Mouse (Mus musculus) myocyte (in vitro differentiated cells): ENCODE measurements around the gene Igsf9b. TPM values are rescaled to one million over a fixed set of nuclear protein-coding genes. Genes with fewer than 3 reads are reported as not detected.

ENCODE experiments used
- H3K27me3 ChIP-seq: one replicate; pipeline ENCODE4 v1.6.1; 2011; ENCODE audit not compliant: control insufficient read depth, insufficient read depth, insufficient read length
- H3K36me3 ChIP-seq: one replicate; pipeline ENCODE4 v1.6.1; 2011; ENCODE audit not compliant: control insufficient read depth, insufficient read depth
- H3K4me2 ChIP-seq: one replicate; pipeline ENCODE4 v1.6.1; 2011; ENCODE audit warnings: low read depth, control low read depth
- H3K4me3 ChIP-seq: one replicate; pipeline ENCODE4 v1.5.1; 2011; ENCODE audit warnings: mild to moderate bottlenecking, control low read depth, moderate library complexity
- H3K79me2 ChIP-seq: one replicate; pipeline ENCODE4 v1.6.1; 2011; ENCODE audit not compliant: control insufficient read depth, insufficient read depth
- H3ac ChIP-seq: one replicate; pipeline ENCODE4 v1.6.1; 2011; ENCODE audit not compliant: control insufficient read depth, insufficient read length
- CEBPB ChIP-seq: IDR thresholded peaks from 2 replicates; pipeline ENCODE4 v1.6.1; 2011; ENCODE audit warnings: mild to moderate bottlenecking, moderate library complexity; ENCODE audit not compliant: poor library complexity, insufficient read depth, severe bottlenecking
- E2F4 ChIP-seq: IDR thresholded peaks from one replicate; pipeline ENCODE4 v1.6.1; 2011; ENCODE audit warnings: mild to moderate bottlenecking, control low read depth, moderate library complexity; ENCODE audit not compliant: insufficient read depth
- MAX ChIP-seq: IDR thresholded peaks from one replicate; pipeline ENCODE4 v1.6.1; 2011; ENCODE audit warnings: low read depth, mild to moderate bottlenecking, control low read depth
- MYOD1 ChIP-seq, 3 experiments: IDR thresholded peaks; one replicate each; pipeline ENCODE4 v1.6.1; 2011; ENCODE audit warnings: control low read depth in 2 of 3, low read depth in 2 of 3, mild to moderate bottlenecking in 2 of 3, moderate library complexity in 1 of 3; ENCODE audit not compliant: insufficient read length in 2 of 3, control insufficient read depth in 1 of 3
- MYOG ChIP-seq, 3 experiments: IDR thresholded peaks; one replicate each; pipeline ENCODE4 v1.6.1; 2011; ENCODE audit warnings: control low read depth in 2 of 3, low read depth in 2 of 3, mild to moderate bottlenecking in 2 of 3; ENCODE audit not compliant: insufficient read length in 2 of 3, control insufficient read depth in 1 of 3, insufficient read depth in 1 of 3
- POLR2A ChIP-seq: IDR thresholded peaks from one replicate; pipeline ENCODE4 v1.6.1; 2011; ENCODE audit warnings: low read depth, mild to moderate bottlenecking, control low read depth, moderate library complexity; ENCODE audit not compliant: insufficient read length
- POLR2AphosphoS2 ChIP-seq: IDR thresholded peaks from one replicate; pipeline ENCODE4 v1.6.1; 2011; ENCODE audit warnings: low read depth, control low read depth; ENCODE audit not compliant: insufficient read length
- REST ChIP-seq: IDR thresholded peaks from one replicate; pipeline ENCODE4 v1.6.1; 2011; ENCODE audit warnings: mild to moderate bottlenecking, control low read depth, moderate library complexity; ENCODE audit not compliant: insufficient read depth, insufficient read length
- SRF ChIP-seq: IDR thresholded peaks from one replicate; pipeline ENCODE4 v1.6.1; 2011; ENCODE audit warnings: low read depth; ENCODE audit not compliant: control insufficient read depth, insufficient read length
- TCF12 ChIP-seq: IDR thresholded peaks from one replicate; pipeline ENCODE4 v1.6.1; 2011; ENCODE audit warnings: mild to moderate bottlenecking, control low read depth; ENCODE audit not compliant: poor library complexity, insufficient read depth, severe bottlenecking
- TCF3 ChIP-seq: IDR thresholded peaks from one replicate; pipeline ENCODE4 v1.6.1; 2011; ENCODE audit warnings: low read depth, control low read depth; ENCODE audit not compliant: insufficient read length
- USF1 ChIP-seq: IDR thresholded peaks from one replicate; pipeline ENCODE4 v1.6.1; 2011; ENCODE audit warnings: low read depth, mild to moderate bottlenecking, control low read depth, moderate library complexity
- polyA plus RNA-seq: library from polyadenylated mRNA; unstranded; fragments of >200 nt; fragmentation: generic; extraction: Trizol; gene quantifications from one replicate; pipeline ENCODE4 v1.2.1, GENCODE M21; 2012; ENCODE audit warnings: missing spikeins

The Igsf9b gene
- polyA plus RNA-seq, 1 experiment: 0.04 TPM

DNA sequence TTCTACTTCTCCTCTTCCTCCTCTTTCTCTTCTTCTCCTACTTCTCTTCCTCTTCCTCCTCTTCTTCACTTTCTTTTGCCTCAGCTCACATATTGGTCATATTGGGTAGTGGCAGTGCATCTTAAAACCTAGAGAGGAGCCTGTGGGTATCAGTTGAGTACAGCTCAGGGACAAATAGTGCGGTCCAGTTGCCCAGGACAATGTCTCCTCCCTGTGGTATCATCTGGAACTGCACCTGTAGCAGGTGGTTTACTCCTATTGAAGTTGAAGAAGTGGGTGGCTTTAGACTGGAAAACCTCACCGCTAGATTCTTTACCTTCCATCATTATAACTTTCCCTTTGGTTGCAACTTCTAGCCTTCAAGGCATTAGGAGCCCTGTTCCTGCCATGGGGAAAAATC is 26.9 kb downstream of the Igsf9b start:
- no peaks in the 10 kb centered on the region for H3K36me3 ChIP-seq
- H3K27me3 ChIP-seq: no peaks in the 10 kb centered on the region
- H3K4me2 ChIP-seq: no peak overlapping the region
- H3K4me3 ChIP-seq: no peak overlapping the region
- no peaks in the 10 kb centered on the region for H3K79me2 ChIP-seq
- no peak overlapping the region for H3ac ChIP-seq
- TF ChIP-seq TCF3 (no peak), MYOD1 (IDR thresholded peaks at IDR 0.05; ENCODE audit: control insufficient read depth in 1 of 3, insufficient read length in 2 of 3, low read depth in 2 of 3) (no peak), REST (no peak), MYOG (IDR thresholded peaks at IDR 0.05; ENCODE audit: control insufficient read depth in 1 of 3, insufficient read depth in 1 of 3, insufficient read length in 2 of 3, low read depth in 2 of 3) (no peak)

DNA sequence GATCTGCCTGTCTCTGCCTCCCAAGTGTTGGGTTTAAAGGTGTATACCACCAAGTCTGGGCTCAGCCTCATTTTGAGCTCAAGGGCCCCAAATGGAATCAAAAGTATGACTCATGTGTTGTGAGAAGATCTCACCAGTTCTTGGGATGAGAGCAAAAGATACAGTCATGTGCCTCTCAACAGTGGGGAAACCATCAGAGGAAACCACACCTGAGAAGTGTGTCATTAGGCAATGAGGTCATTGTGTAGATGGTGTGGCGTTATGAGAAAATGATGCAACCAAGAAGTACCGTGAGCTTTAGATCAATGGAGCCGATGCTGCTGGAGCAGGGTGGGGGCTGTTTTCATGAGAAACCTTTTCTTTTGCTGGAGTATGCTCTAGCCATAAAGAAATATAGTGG is 28.6 kb downstream of the Igsf9b start:
- H3K36me3 ChIP-seq: no peaks in the 10 kb centered on the region
- TF ChIP-seq E2F4: no peak
- no peak for TF ChIP-seq POLR2A
- TF ChIP-seq SRF: no peak
- no peak for TF ChIP-seq TCF3
- no peak for TF ChIP-seq MYOG (IDR thresholded peaks at IDR 0.05; ENCODE audit: control insufficient read depth in 1 of 3, insufficient read depth in 1 of 3, insufficient read length in 2 of 3, low read depth in 2 of 3)
- no peak for TF ChIP-seq POLR2AphosphoS2
- no peak for TF ChIP-seq MYOD1 (IDR thresholded peaks at IDR 0.05; ENCODE audit: control insufficient read depth in 1 of 3, insufficient read length in 2 of 3, low read depth in 2 of 3)
- no peak for TF ChIP-seq TCF12
- TF ChIP-seq USF1: no peak
- TF ChIP-seq MAX: no peak
- no peak for TF ChIP-seq REST
- no peak for TF ChIP-seq CEBPB
- H3K79me2 ChIP-seq: no peaks in the 10 kb centered on the region
- no peak overlapping the region for H3K4me3 ChIP-seq
- H3K4me2 ChIP-seq: no peak overlapping the region
- no peak overlapping the region for H3ac ChIP-seq
- H3K27me3 ChIP-seq: no peaks in the 10 kb centered on the region

DNA sequence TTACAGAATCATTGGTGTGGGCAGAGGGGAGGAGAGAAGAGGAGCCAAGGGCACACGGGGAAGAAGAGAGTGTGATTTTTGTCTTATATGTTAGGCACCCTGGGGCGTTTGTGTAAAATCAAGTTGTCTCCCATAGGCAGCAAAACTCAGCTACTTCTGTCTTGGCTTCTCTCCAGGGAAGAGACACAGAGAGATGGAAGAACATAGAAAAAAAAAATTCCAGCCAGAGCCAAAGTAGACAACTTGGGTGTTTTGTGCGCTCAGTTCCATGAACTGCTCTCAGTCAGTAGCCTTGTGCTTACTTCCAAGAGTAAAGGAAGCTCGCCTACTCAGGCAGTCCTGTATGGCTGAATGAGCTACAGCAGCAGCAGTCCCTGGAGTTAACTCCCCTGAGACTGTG is 31.4 kb downstream of the Igsf9b start:
- TF ChIP-seq E2F4: no peak
- TF ChIP-seq MYOD1 (IDR thresholded peaks at IDR 0.05; ENCODE audit: control insufficient read depth in 1 of 3, insufficient read length in 2 of 3, low read depth in 2 of 3): no peak
- no peak for TF ChIP-seq TCF12
- TF ChIP-seq POLR2A: no peak
- no peak for TF ChIP-seq CEBPB
- no peak for TF ChIP-seq SRF
- no peak for TF ChIP-seq MYOG (IDR thresholded peaks at IDR 0.05; ENCODE audit: control insufficient read depth in 1 of 3, insufficient read depth in 1 of 3, insufficient read length in 2 of 3, low read depth in 2 of 3)
- TF ChIP-seq POLR2AphosphoS2: no peak
- no peak for TF ChIP-seq MAX
- no peak overlapping the region for H3K4me2 ChIP-seq
- no peaks in the 10 kb centered on the region for H3K79me2 ChIP-seq
- H3ac ChIP-seq: no peak overlapping the region
- no peak overlapping the region for H3K4me3 ChIP-seq
- H3K36me3 ChIP-seq: no peaks in the 10 kb centered on the region
- no peaks in the 10 kb centered on the region for H3K27me3 ChIP-seq

DNA sequence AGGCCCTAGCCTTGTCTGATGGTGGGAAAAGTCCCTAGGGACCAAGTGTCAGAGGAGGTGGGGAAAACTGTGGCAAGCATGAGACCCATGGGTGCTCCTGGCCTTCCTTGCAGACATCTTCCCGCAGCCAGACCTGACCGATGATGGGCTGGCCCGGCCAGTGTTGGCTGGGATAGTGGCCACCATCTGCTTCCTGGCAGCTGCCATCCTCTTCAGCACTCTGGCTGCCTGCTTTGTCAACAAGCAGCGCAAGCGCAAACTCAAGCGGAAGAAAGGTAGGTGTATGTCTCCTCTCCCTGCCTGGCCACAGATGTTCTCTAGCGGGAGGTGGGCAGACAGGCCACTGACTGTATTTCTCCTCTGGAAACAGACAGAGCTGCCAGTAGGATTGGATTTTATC is 32.5 kb downstream of the Igsf9b start:
- no peak overlapping the region for H3K4me3 ChIP-seq
- H3K79me2 ChIP-seq: no peaks in the 10 kb centered on the region
- TF ChIP-seq TCF12: no peak
- no peak for TF ChIP-seq POLR2A
- TF ChIP-seq TCF3: no peak
- TF ChIP-seq E2F4: no peak
- no peak for TF ChIP-seq SRF
- no peak for TF ChIP-seq MYOD1 (IDR thresholded peaks at IDR 0.05; ENCODE audit: control insufficient read depth in 1 of 3, insufficient read length in 2 of 3, low read depth in 2 of 3)
- TF ChIP-seq REST: no peak
- TF ChIP-seq CEBPB: no peak
- TF ChIP-seq MYOG (IDR thresholded peaks at IDR 0.05; ENCODE audit: control insufficient read depth in 1 of 3, insufficient read depth in 1 of 3, insufficient read length in 2 of 3, low read depth in 2 of 3): no peak
- no peak for TF ChIP-seq MAX
- TF ChIP-seq POLR2AphosphoS2: no peak
- TF ChIP-seq USF1: no peak
- H3K4me2 ChIP-seq: no peak overlapping the region
- H3K27me3 ChIP-seq: no peaks in the 10 kb centered on the region
- no peaks in the 10 kb centered on the region for H3K36me3 ChIP-seq
- no peak overlapping the region for H3ac ChIP-seq

DNA sequence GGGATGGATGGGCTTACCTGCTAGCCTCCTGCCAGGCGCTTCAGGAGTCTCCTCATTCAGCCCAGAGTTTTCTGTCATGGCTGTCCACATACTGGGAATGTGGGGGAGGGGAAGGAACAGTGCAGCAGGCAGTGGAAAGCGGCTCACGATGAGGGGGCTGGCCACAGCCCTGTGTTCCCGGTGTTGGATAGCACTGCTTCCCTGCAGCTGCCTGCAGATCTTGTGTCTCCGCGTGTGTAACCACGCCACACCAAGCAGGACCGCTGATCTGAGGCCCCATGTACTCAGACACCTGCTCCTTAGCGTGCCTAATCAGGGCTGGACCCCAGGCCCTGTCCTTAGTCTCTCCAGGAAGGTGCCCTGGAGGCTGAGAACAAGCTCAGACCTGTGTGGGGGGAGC is 35.9 kb downstream of the Igsf9b start:
- Histone ChIP-seq H3K36me3 (no peaks in the 10 kb centered on the region), H3K4me3 (no peak overlapping the region), H3ac (no peak overlapping the region), H3K27me3 (no peaks in the 10 kb centered on the region), H3K4me2 (no peak overlapping the region), H3K79me2 (no peaks in the 10 kb centered on the region)
- TF ChIP-seq MYOD1 (IDR thresholded peaks at IDR 0.05; ENCODE audit: control insufficient read depth in 1 of 3, insufficient read length in 2 of 3, low read depth in 2 of 3) (no peak), POLR2A (no peak), CEBPB (no peak), MYOG (IDR thresholded peaks at IDR 0.05; ENCODE audit: control insufficient read depth in 1 of 3, insufficient read depth in 1 of 3, insufficient read length in 2 of 3, low read depth in 2 of 3) (no peak), SRF (no peak), MAX (no peak), USF1 (no peak)
